Mouse (Mus musculus): ENCODE results near the gene Il17f.
"Not testable (repeated sequence)": the region's sequence is repeated elsewhere in the genome, so short reads cannot be mapped to it uniquely, and the experiment has no call there.

Il17f gene

GRCm38 (mm10) chr1:20790517-20790916 is at the start of gene Il17f:
Il17f (minus strand) TSS chr1:20790617.
- not testable (repeated sequence) for DNase-seq (ENCODE audit: low spot score in 2 of 2)

GRCm38 (mm10) chr1:20839911-20840310 is 49.5 kb upstream of the Il17f start:
- DNase-seq (ENCODE audit: low spot score in 2 of 2), result no peak

GRCm38 (mm10) chr1:20836551-20837125 is 46.2 kb upstream of the Il17f start:
- DNase-seq (ENCODE audit: low spot score in 2 of 2), result no peak

- DNase-seq (ENCODE audit: low spot score in 2 of 2), result no peak
These were observed 42.7 kb upstream of the Il17f start for GRCm38 (mm10) chr1:20833141-20833511.

- no peak for DNase-seq (ENCODE audit: low spot score in 2 of 2)
These were observed 42.2 kb upstream of the Il17f start for GRCm38 (mm10) chr1:20832473-20833140.

- no peak for DNase-seq (ENCODE audit: low spot score in 2 of 2)
These were observed 40.1 kb upstream of the Il17f start for GRCm38 (mm10) chr1:20830546-20830945.

GRCm38 (mm10) chr1:20828061-20828460 is 37.6 kb upstream of the Il17f start:
- no peak for DNase-seq (ENCODE audit: low spot score in 2 of 2)

- no peak for DNase-seq (ENCODE audit: low spot score in 2 of 2)
These were observed 34.6 kb upstream of the Il17f start for GRCm38 (mm10) chr1:20825036-20825435.

GRCm38 (mm10) chr1:20823906-20824305 is 33.5 kb upstream of the Il17f start:
- no peak for DNase-seq (ENCODE audit: low spot score in 2 of 2)

GRCm38 (mm10) chr1:20823471-20823870 is 33.1 kb upstream of the Il17f start:
- no peak for DNase-seq (ENCODE audit: low spot score in 2 of 2)

- DNase-seq (ENCODE audit: low spot score in 2 of 2), result no peak
These were observed 30.5 kb upstream of the Il17f start for GRCm38 (mm10) chr1:20820959-20821358.

- peak; percentile 85 to 92 for DNase-seq (ENCODE audit: low spot score in 2 of 2)
These were observed 29.6 kb upstream of the Il17f start, which contains the start of gene Mcm3 for GRCm38 (mm10) chr1:20819771-20820605. Mcm3 (minus strand) TSS chr1:20820312.

GRCm38 (mm10) chr1:20817596-20817995 is 27.2 kb upstream of the Il17f start:
- no peak for DNase-seq (ENCODE audit: low spot score in 2 of 2)

- DNase-seq (ENCODE audit: low spot score in 2 of 2), result no peak
These were observed 26.8 kb upstream of the Il17f start for GRCm38 (mm10) chr1:20817172-20817571.

GRCm38 (mm10) chr1:20814521-20814920 is 24.1 kb upstream of the Il17f start:
- DNase-seq (ENCODE audit: low spot score in 2 of 2), result no peak

- no peak for DNase-seq (ENCODE audit: low spot score in 2 of 2)
These were observed 14.1 kb upstream of the Il17f start for GRCm38 (mm10) chr1:20804526-20804925.

GRCm38 (mm10) chr1:20801682-20802390 is 11.4 kb upstream of the Il17f start:
- peak; percentile 17 to 36 for DNase-seq (ENCODE audit: low spot score in 2 of 2)

GRCm38 (mm10) chr1:20801275-20801674 is 10.9 kb upstream of the Il17f start:
- DNase-seq (ENCODE audit: low spot score in 2 of 2), result no peak

- DNase-seq (ENCODE audit: low spot score in 2 of 2), result no peak
These were observed 4.8 kb upstream of the Il17f start for GRCm38 (mm10) chr1:20795178-20795577.

- DNase-seq (ENCODE audit: low spot score in 2 of 2), result no peak
These were observed 4.3 kb upstream of the Il17f start for GRCm38 (mm10) chr1:20794760-20795159.

- DNase-seq (ENCODE audit: low spot score in 2 of 2), result no peak
These were observed 997 bp upstream of the Il17f start for GRCm38 (mm10) chr1:20791414-20791813.

GRCm38 (mm10) chr1:20788419-20788818 is 2.0 kb downstream of the Il17f start:
- DNase-seq (ENCODE audit: low spot score in 2 of 2), result no peak
